Mouse (Mus musculus) forebrain, embryonic 13.5 days (tissue): ENCODE data around the gene Ppox. TPM values are rescaled to one million over a fixed set of nuclear protein-coding genes. Genes with fewer than 3 reads are reported as not detected.

Experiments
- ATAC-seq: fragments of 200-750 bp; cut with Nextera tagmentation; 2 replicates; pipeline ENCODE4 v1.8.0; 2017
- H3K27ac ChIP-seq: fragments of 300-500 bp; sonication (generic); 2 replicates; pipeline ENCODE4 v1.5.1; 2015; ENCODE audit warnings: inconsistent platforms, mild to moderate bottlenecking, moderate library complexity
- H3K27me3 ChIP-seq: fragments of 300-500 bp; sonication (generic); 2 replicates; pipeline ENCODE4 v1.6.1; 2015; ENCODE audit warnings: mild to moderate bottlenecking, inconsistent platforms
- H3K36me3 ChIP-seq: fragments of 300-500 bp; sonication (generic); 2 replicates; pipeline ENCODE4 v1.6.1; 2015; ENCODE audit warnings: mild to moderate bottlenecking, inconsistent platforms; ENCODE audit not compliant: poor library complexity, severe bottlenecking
- H3K4me1 ChIP-seq: fragments of 300-500 bp; sonication (generic); 2 replicates; pipeline ENCODE4 v1.6.1; 2015; ENCODE audit warnings: inconsistent platforms
- H3K4me2 ChIP-seq: fragments of 300-500 bp; sonication (generic); 2 replicates; pipeline ENCODE4 v1.6.1; 2015; ENCODE audit warnings: inconsistent platforms, mild to moderate bottlenecking, moderate library complexity
- H3K4me3 ChIP-seq: fragments of 300-500 bp; sonication (generic); 2 replicates; pipeline ENCODE4 v1.5.1; 2015; ENCODE audit warnings: mild to moderate bottlenecking, inconsistent platforms
- H3K9ac ChIP-seq: fragments of 300-500 bp; sonication (generic); 2 replicates; pipeline ENCODE4 v1.6.1; 2015; ENCODE audit warnings: mild to moderate bottlenecking, inconsistent platforms
- H3K9me3 ChIP-seq: fragments of 300-500 bp; sonication (generic); replicated peaks from 2 replicates; pipeline ENCODE4 v1.6.1; 2016; ENCODE audit warnings: inconsistent platforms
- WGBS: fragments of 180-500 bp; shearing (Covaris S2); methylation state at CpG from one replicate; pipeline ENCODE4 v1.1.7; 2015; 5-methylcytosine and 5-hydroxymethylcytosine counted together
- polyA plus RNA-seq: library from polyadenylated mRNA; unstranded; fragments of >200 nt; fragmentation: Nextera tagmentation; extraction: Ambion mirVana; gene quantifications from 2 replicates; pipeline ENCODE4 v1.2.1, GENCODE M21; 2015

Ppox gene
- polyA plus RNA-seq, 1 experiment from 2014 or later, result 51.0 TPM

GRCm38 (mm10) chr1:171258921-171259320, 22.1 kb downstream of the Ppox start:
- Histone ChIP-seq H3K27ac (no peak overlapping the region), H3K4me1 (peaks cover 16% of the 10 kb centered on the region), H3K36me3 (peaks cover 11% of the 10 kb centered on the region; the same call in 1 of the 2 replicates), H3K9ac (no peak overlapping the region), H3K4me3 (no peak overlapping the region), H3K27me3 (no peaks in the 10 kb centered on the region), H3K9me3 (no peaks in the 10 kb centered on the region), H3K4me2 (no peak overlapping the region)
- 82% methylated on average over 17 of the region's 17 CpGs for WGBS
- ATAC-seq, result no peak

- Histone ChIP-seq H3K27me3 (no peaks in the 10 kb centered on the region), H3K4me3 (no peak overlapping the region), H3K4me2 (no peak overlapping the region), H3K4me1 (peaks cover 9% of the 10 kb centered on the region), H3K9me3 (no peaks in the 10 kb centered on the region), H3K9ac (no peak overlapping the region), H3K27ac (no peak overlapping the region), H3K36me3 (peaks cover 11% of the 10 kb centered on the region; the same call in 1 of the 2 replicates)
- WGBS, result 90% methylated on average over 9 of the region's 9 CpGs
- ATAC-seq, result no peak
Observed at GRCm38 (mm10) chr1:171257781-171258180, 23.2 kb downstream of the Ppox start.

- no peak overlapping the region for H3K9ac ChIP-seq
- no peak; the same call in 1 of the 2 replicates for ATAC-seq
- H3K27ac ChIP-seq, result no peak overlapping the region
- H3K4me2 ChIP-seq, result no peak overlapping the region
- H3K9me3 ChIP-seq, result no peaks in the 10 kb centered on the region
- H3K4me3 ChIP-seq, result no peak overlapping the region
- H3K36me3 ChIP-seq, result peaks cover 11% of the 10 kb centered on the region; the same call in 1 of the 2 replicates
- H3K4me1 ChIP-seq, result peaks cover 9% of the 10 kb centered on the region
- no peaks in the 10 kb centered on the region for H3K27me3 ChIP-seq
- 67% methylated on average over 15 of the region's 15 CpGs for WGBS
Observed at GRCm38 (mm10) chr1:171256937-171257548, 23.9 kb downstream of the Ppox start.

- Histone ChIP-seq H3K27me3 (no peaks in the 10 kb centered on the region), H3K9ac (no peak overlapping the region), H3K4me3 (no peak overlapping the region), H3K9me3 (no peaks in the 10 kb centered on the region), H3K4me1 (peaks cover 15% of the 10 kb centered on the region), H3K36me3 (peaks cover 11% of the 10 kb centered on the region; the same call in 1 of the 2 replicates), H3K27ac (no peak overlapping the region), H3K4me2 (no peak overlapping the region)
- ATAC-seq, result no peak
- WGBS, result 90% methylated on average over 24 of the region's 24 CpGs
Observed at GRCm38 (mm10) chr1:171256095-171256818, 24.7 kb downstream of the Ppox start.

- 43% methylated on average over 17 of the region's 17 CpGs for WGBS
- no peak for ATAC-seq
- H3K4me3 ChIP-seq, result peak overlapping the region; percentile 33
- H3K4me1 ChIP-seq, result peaks cover 48% of the 10 kb centered on the region
- H3K9me3 ChIP-seq, result no peaks in the 10 kb centered on the region
- peaks cover 6% of the 10 kb centered on the region; the same call in 1 of the 2 replicates for H3K36me3 ChIP-seq
- H3K4me2 ChIP-seq, result peak overlapping the region; percentile 59
- H3K9ac ChIP-seq, result peak overlapping the region; percentile 56
- no peaks in the 10 kb centered on the region for H3K27me3 ChIP-seq
- H3K27ac ChIP-seq, result peak overlapping the region; percentile 78; the same call in 1 of the 2 replicates
Observed at GRCm38 (mm10) chr1:171252415-171252814, 28.6 kb downstream of the Ppox start.

- H3K9me3 ChIP-seq, result no peaks in the 10 kb centered on the region
- peaks cover 49% of the 10 kb centered on the region for H3K4me1 ChIP-seq
- H3K4me3 ChIP-seq, result peak overlapping the region; percentile 33
- WGBS, result 6% methylated on average over 13 of the region's 13 CpGs
- no peak for ATAC-seq
- no peaks in the 10 kb centered on the region for H3K27me3 ChIP-seq
- peak overlapping the region; percentile 56 for H3K9ac ChIP-seq
- peaks cover 5% of the 10 kb centered on the region; the same call in 1 of the 2 replicates for H3K36me3 ChIP-seq
- peak overlapping the region; percentile 78; the same call in 1 of the 2 replicates for H3K27ac ChIP-seq
- peak overlapping the region; percentile 59 for H3K4me2 ChIP-seq
Observed at GRCm38 (mm10) chr1:171251594-171252324, 29.2 kb downstream of the Ppox start.

- Histone ChIP-seq H3K4me2 (peak within 1 kb of the TSS; percentile 59), H3K27ac (peak within 1 kb of the TSS; percentile 78), H3K36me3 (no peaks in the 10 kb centered on the region), H3K4me1 (peaks cover 54% of the 10 kb centered on the region), H3K9me3 (no peaks in the 10 kb centered on the region), H3K27me3 (no peaks in the 10 kb centered on the region), H3K4me3 (peak within 1 kb of the TSS; percentile 33), H3K9ac (peak within 1 kb of the TSS; percentile 56)
- WGBS, result 17% methylated on average over 24 of the region's 26 CpGs
- ATAC-seq, result peak; percentile 50
Observed at GRCm38 (mm10) chr1:171250680-171251593, 30.0 kb downstream of the Ppox start, which contains the start of gene Ndufs2. Gene Ndufs2 (minus strand): TSS chr1:171251388.

GRCm38 (mm10) chr1:171249913-171250600, 30.9 kb downstream of the Ppox start, which contains the start of gene Adamts4:
Gene Adamts4 (plus strand): TSS chr1:171250421.
- Histone ChIP-seq H3K9me3 (no peaks in the 10 kb centered on the region), H3K27me3 (no peaks in the 10 kb centered on the region), H3K9ac (peak within 1 kb of the TSS; percentile 56), H3K4me3 (peak within 1 kb of the TSS; percentile 33), H3K4me2 (peak within 1 kb of the TSS; percentile 59), H3K4me1 (peaks cover 61% of the 10 kb centered on the region), H3K27ac (peak within 1 kb of the TSS; percentile 78), H3K36me3 (peaks cover 5% of the 10 kb centered on the region)
- ATAC-seq, result 0 out of 2 replicates have a peak, but pooled peaks have one; percentile 25
- WGBS, result 18% methylated on average over 5 of the region's 5 CpGs

- no peak overlapping the region for H3K27ac ChIP-seq
- peaks cover 61% of the 10 kb centered on the region for H3K4me1 ChIP-seq
- 30% methylated on average over 3 of the region's 3 CpGs for WGBS
- H3K9me3 ChIP-seq, result no peaks in the 10 kb centered on the region
- no peak overlapping the region for H3K4me2 ChIP-seq
- no peak overlapping the region for H3K9ac ChIP-seq
- ATAC-seq, result no peak
- no peak overlapping the region for H3K4me3 ChIP-seq
- peaks cover 15% of the 10 kb centered on the region for H3K36me3 ChIP-seq
- H3K27me3 ChIP-seq, result no peaks in the 10 kb centered on the region
Observed at GRCm38 (mm10) chr1:171248386-171249226, 32.4 kb downstream of the Ppox start.

- H3K9ac ChIP-seq, result peak overlapping the region; percentile 38; the same call in 1 of the 2 replicates
- H3K4me2 ChIP-seq, result peak overlapping the region; percentile 73
- H3K4me3 ChIP-seq, result 0 out of 2 replicates have a peak overlapping the region, but pooled peaks have one; percentile 75
- no peaks in the 10 kb centered on the region for H3K27me3 ChIP-seq
- WGBS, result 28% methylated on average over 4 of the region's 4 CpGs
- peaks cover 61% of the 10 kb centered on the region for H3K4me1 ChIP-seq
- H3K36me3 ChIP-seq, result peaks cover 22% of the 10 kb centered on the region
- 0 out of 2 replicates have a peak overlapping the region, but pooled peaks have one; percentile 17 for H3K27ac ChIP-seq
- no peaks in the 10 kb centered on the region for H3K9me3 ChIP-seq
- ATAC-seq, result no peak
Observed at GRCm38 (mm10) chr1:171247916-171248315, 33.1 kb downstream of the Ppox start.
